Mouse (Mus musculus): ENCODE data around the gene Pik3ap1. TPM values are rescaled to one million over a fixed set of nuclear protein-coding genes. Genes with fewer than 3 reads are reported as not detected.
"Not testable (repeated sequence)": the region's sequence is repeated elsewhere in the genome, so short reads cannot be mapped to it uniquely, and the experiment has no call there.

Gene Pik3ap1
- 1 to 10 TPM in 1 of 2 experiments, under 1 TPM in 1; 0.95 to 1.2 TPM for total RNA-seq (2021)

DNA sequence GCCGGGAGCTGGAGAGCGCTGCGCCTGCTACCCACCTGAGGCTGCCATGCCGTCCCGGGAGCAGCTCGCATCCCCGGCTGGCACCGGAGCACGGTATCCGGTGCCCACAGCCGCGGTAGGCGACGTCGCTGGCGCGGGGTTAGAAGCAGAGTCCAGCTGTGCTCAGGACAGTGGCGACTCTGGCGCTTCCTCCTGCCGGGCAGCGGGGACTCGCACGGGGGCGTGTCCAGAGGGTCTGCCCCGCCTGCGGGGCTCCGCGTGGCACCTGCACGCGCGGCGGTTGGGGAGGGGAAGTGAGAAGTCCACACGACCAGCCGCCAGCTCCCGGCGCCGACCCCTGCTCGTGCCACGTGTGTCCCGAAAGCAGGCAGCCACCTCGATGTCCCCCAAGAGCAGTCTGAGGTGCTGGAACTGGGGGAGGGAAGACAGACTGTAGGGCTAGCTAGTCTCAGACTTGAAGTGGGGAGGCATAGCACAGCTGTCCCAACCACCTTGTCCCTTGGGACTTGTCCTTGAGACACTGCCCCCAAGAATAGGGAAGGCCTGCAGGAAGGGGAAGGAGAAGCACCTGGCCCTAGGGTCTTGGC is at the start of gene Pik3ap1:
Pik3ap1 (minus strand) TSS at position 181 of the 587 bp plus-strand sequence.
- DNase-seq: peak; percentile 36

DNA sequence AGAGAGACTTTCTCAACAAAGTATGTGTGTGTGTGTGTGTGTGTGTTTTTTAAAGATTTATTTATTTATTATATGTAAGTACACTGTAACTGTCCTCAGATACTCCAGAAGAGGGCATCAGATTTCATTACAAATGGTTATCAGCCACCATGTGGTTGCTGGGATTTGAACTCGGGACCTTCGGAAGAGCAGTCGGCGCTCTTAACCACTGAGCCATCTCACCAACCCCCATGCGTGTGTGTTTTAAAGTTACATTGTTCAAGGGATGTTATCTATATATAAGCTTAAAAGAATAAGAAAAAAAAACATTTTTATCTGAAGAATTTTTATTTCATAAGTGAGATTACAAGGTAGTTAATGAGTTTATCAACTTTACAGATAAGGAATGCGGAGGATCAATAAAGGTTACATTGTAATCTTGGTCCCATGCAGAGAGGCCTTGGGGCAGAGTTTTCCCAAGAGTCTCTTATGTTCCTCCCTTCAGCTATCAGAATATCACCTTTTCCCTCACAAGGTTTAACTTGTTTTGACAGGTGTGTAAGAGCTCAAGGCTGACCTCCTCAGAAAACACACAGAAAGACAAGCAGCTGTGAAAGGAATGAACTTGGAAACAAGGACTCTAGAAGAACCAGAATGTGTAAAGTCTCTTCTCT is 46.7 kb upstream of the Pik3ap1 start:
- DNase-seq: not testable (repeated sequence)

DNA sequence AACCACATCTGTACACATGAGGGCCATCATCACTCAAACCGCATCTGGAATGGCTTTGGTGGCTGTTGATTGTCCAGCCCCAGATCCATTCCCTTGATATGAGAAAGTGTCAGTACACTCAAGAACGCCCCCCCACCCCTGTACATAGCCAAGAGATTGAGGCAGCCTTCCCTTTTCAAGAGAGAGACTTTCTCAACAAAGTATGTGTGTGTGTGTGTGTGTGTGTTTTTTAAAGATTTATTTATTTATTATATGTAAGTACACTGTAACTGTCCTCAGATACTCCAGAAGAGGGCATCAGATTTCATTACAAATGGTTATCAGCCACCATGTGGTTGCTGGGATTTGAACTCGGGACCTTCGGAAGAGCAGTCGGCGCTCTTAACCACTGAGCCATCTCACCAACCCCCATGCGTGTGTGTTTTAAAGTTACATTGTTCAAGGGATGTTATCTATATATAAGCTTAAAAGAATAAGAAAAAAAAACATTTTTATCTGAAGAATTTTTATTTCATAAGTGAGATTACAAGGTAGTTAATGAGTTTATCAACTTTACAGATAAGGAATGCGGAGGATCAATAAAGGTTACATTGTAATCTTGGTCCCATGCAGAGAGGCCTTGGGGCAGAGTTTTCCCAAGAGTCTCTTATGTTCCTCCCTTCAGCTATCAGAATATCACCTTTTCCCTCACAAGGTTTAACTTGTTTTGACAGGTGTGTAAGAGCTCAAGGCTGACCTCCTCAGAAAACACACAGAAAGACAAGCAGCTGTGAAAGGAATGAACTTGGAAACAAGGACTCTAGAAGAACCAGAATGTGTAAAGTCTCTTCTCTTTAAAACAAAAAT is 41.2 kb upstream of the Pik3ap1 start:
- DNase-seq: not testable (repeated sequence)

DNA sequence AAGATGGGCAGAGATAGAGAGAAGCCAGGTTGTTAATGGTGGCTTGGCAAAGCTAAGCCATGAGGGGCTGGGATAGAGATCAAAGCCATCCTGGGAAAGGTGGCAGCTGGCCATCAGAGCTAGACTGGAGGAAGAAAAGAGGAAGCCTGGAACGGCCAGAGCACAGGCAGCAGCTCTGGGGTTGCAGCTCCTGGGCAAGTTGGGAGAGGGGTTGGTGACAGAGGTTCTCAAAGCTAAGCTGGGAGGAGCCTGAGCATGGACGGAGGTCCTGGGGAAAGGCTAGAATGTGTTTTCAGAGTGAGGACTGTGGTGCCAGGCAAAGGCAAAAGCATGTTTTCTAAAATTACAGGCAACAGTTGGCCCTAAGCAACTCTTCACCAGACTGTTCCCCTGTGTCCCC is 36.4 kb upstream of the Pik3ap1 start:
- no peak for DNase-seq

DNA sequence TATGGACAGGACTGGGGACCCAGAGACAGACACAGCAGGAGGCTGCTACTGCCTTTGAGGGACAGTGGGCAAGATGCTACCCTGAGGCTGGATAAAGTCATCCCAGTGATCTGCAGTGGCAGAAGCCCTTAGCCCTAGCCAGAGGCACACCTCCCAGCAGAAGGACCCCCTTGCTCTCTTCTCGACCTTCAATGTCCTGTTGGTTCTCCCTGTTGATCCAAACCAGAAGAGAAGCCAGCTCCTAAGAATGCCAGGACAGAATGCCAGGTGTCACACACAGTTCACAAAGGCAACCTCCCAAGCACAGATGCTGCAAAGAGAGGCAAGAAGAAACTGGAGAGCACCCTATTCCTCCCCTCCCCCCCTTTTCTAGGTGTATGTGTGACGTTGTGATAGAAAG is 33.9 kb upstream of the Pik3ap1 start:
- DNase-seq: no peak

DNA sequence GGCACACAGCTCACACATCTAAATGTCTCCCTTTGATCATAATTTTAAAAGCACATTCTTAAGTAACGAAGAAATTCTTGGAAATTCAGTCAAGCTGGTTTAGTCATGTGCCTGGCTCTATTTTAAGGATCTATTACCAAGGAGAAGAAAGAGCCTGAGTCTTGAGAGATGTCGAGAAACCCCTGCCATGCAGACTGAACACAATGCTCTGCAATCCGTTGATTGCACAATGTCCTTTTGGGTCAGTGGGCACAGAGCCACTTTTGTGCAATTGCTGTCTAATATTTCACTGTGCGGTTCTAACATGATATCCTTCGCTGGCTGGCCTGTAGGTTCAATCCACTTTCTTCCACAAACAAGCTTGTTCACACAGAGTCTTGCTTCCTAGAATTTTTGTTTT is 33.1 kb upstream of the Pik3ap1 start:
- no peak for DNase-seq

DNA sequence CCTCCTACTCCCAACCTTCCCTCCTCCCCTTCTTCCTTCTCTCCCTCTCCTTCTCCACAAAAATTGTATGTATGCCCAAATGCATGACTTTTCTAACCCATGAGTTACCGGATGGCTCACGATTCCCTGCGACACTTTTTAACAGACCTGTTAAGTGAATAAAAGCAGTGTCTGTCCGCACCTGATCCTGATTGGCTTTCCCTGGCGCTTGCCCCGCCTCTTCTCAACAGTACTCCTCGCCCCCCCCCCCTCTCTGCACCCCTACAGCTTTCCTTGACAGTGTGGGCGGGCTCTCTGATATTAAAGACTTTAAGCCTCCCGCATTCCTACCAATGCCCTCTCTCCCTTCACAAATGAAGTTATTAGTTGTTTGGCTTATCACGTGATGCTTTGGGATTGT is 31.3 kb upstream of the Pik3ap1 start:
- no peak for DNase-seq

DNA sequence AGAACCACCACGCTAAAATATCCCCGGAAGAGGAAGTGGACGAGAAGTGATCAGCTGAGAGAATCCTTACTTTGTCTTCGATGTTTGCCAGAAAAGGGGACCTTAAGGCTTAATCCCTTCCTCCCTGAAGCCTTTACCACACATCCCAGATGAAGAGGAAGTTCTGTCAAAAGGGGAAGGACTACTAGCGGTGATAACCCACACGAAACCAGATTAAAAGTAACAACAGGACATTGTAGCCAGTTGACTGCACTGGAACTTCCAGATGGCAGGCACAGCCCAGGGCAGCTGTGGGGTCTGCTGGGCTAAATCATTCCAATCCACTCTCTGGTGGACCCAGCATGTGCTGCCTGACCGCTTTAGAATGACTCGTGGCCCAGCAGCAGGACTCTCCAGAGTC is 17.7 kb upstream of the Pik3ap1 start:
- DNase-seq: no peak

DNA sequence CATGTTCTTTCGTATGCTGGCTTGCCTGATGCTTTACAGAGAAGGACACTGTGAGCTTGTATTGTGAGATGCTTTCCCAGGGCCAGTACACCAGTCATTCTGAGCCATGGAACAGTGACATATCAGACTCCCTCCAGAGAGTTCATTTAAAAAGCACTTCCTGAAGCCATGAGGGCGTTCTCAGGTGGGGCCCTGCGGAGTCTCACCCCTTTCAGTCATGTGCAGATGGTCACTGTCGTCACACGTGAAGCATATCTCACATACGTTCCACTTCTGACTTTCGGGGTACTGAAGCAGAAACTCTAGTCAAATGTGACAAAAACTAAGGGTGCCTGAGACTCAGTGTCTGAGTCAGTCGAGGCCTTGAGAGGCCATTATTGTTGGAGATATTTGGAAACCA is 6.0 kb upstream of the Pik3ap1 start:
- no peak for DNase-seq

DNA sequence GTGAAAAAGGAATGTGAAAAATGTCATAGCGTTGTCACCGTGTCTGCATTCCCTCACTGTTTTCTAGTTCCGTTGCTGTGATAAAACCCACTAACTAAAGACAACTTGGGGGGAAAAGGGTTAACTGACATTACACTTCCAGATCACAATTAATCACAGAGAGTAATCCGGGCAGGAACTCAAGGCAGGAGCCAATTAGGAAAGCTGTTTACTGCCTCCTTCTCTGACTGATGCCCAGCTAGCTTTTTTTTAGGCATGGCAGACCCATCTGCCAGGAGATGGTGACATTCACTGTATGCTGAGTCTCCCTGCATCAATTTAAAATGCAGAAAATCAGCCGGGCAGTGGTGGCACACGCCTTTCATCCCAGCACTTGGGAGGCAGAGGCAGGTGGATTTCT is 4.4 kb upstream of the Pik3ap1 start:
- DNase-seq: no peak

DNA sequence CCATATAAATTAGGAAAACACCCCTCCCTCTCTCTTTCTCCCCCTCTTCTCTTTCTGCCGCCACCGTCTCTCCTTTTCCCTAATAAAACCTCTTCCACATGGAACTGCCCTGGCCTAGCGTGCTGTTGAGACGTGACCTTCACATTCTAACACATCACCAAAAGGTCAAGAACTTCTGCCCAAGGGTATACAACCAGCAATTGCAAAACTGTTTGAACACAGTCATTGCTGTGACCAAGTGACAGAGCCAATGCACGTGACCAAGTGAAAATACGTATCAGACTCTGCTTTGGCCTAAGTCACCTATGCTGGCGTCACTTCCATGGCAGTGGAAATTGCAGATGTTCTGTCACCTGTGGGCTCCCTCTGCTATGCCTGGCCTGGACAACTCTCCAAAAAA is 3.3 kb upstream of the Pik3ap1 start:
- DNase-seq: no peak

DNA sequence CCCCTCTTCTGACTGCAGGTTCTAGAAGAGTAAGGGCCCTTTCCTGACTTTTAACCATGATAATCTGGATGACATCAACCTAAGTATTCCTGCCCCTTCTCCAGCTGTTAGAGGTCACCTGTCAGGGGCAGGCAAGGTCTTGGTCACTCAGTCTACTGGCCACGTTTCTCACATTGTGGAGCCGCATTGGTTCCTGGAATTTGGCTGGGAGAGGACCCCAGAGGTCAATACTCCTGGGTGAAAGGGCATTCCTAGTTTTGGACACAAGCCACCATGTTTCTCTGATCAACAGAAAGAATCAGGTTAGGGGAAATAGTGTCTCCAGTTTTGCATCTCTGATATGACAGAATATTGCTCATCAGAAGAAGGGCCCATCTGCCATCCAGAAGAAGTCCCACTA is 2.4 kb upstream of the Pik3ap1 start:
- no peak for DNase-seq

DNA sequence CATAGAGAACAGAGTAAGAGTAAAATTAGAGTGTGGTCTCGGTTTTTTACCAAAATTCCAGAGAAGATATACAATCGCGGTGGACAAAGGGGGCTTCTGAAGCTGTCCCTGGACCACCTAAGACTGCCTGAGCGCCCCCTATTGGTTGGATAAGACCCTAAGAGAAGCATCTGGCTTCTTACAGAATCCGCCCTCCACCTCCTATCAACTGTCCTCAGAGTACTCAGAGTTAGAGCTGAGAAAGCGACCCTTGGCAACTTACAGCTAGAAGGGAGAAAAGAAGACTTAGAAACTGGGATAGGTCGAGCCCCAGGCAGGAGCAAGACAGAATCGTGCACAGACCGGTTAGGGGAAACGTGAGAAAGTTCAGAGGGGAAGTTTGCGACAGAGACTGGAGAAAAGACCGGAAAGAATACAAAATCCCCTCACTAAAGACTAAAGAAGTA is 473 bp downstream of the Pik3ap1 start:
- DNase-seq: no peak

DNA sequence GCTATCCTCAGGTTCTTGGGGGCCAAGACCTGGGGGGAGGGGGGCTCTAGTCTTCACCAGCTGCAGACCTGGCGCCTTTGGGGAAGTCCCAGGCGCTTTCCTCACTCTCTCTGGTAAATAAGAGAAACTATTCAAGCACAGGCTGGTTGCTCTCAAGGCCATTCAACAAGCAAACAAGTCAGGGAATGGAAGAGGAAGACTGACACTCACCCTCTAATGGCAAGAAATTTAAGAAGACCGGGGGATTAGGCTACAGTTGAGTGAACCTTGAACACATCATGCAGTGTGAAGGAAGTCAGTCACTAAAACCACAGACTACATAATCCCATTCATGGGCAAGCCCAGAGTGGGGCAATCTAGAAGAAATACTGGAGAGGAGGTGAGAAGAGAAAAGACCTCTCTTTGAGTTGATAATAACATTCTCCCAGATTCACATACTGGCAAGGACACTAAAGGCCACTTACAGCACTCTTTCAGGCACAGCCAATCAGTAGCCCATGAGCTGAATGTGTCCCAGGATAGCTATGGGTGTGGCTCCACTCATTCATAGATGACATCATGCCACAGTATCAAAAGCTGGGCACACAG is 2.4 kb downstream of the Pik3ap1 start:
- no peak for DNase-seq

DNA sequence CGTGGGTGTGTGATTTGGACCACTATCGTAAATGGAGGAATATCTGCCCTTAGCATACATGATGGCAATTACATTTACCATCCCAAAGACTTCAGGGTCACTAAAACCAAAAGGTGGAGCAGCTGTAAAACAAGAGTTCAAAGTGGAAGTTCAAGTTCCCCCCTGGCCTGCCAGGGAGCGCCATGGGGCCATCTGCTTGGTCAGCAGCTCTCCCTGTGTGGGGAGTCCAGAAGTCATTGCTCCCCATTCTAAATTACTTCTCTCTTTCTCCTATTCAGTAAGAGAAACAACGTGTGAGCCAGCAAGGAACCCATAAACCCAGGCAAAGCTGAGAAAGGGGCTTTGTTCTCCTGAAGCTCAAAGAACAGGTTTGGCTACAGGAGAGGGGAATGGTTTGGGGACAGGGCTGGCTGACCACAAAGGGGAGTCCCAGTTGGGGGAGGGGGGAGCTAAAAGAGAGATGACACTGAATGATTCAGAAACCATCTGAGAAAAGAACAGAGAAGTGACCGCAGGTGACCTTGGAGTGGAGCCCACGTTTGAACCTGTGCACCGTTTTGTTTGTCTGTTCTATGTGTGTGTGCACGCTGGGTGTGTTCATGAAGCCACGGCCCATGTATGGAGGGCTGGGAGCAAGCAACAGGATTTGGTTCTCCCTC is 3.2 kb downstream of the Pik3ap1 start:
- no peak for DNase-seq

DNA sequence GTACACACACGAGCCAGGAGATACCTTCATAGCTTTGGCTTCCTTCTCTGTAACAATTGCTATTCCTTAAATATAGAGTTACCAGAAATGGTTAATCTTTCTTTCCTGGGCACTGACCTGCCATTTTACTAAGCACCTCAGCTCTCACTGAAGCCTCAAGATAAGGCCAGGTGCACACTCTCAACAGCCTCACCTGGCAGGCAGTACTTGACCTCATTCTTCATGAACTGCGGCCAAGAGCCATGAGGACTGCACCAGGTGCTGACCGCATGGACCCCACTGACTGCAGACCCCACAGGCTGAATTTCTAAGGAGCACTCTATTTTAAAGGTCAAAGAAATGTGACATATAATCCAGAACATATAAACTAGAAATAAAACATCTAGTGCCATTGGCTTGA is 5.7 kb downstream of the Pik3ap1 start:
- no peak for DNase-seq

DNA sequence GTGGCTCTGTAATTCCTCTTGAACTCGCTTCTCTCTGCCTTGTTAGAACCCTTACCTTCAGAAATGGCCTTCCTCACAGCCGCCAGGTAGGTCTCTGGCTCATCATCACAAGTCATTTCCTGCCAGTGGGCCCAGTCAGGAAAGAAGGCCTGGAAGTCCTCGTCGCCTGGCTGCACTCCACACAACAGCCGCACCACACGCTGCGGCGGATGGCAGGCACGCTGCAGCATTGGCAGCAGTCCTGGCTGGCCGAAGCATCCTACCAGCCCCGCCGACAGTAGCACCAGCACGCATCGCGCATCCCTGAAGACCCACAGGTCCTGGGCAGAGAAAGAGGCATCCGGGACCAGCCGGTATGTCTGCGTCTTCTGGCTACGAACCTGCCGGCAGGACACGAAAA is 9.1 kb downstream of the Pik3ap1 start:
- DNase-seq: no peak

DNA sequence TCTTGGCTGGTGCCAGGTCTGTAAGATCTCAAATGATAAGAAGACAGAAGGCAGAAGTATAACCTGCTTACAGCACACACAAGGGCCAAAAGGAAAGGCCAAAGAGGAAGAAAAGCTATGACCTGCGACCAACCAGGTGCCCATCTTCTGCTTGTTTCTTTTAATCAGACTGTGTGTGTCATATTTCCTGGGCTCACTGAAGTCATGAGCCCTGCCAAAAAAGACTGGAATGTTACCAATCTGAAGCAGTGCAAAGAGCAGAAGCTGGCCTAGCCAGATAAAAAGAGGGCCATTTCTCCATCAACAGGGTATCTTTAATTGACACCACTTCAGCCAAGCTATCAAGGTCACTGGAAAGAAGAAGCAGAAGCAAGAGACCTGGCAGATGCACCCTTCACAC is 9.8 kb downstream of the Pik3ap1 start:
- no peak for DNase-seq

DNA sequence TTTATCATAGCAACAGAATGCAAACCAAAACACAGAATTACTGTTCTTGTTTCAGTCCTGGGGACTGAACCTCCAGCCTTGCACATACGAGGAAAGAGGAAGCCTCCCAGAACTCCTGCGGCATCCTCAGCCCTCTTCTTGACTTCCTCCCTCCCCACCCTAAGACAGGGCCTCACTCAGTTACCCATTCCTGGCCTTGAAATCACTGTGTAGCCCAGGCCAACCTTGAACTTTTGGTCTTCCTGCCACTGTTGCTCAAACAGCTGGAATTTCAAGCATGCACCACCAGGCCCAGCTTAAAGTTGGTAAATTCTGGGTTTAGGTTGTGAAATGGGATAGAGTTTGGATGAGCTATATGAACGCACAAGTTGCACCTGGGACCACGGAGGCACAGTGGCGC is 10.2 kb downstream of the Pik3ap1 start:
- no peak for DNase-seq

DNA sequence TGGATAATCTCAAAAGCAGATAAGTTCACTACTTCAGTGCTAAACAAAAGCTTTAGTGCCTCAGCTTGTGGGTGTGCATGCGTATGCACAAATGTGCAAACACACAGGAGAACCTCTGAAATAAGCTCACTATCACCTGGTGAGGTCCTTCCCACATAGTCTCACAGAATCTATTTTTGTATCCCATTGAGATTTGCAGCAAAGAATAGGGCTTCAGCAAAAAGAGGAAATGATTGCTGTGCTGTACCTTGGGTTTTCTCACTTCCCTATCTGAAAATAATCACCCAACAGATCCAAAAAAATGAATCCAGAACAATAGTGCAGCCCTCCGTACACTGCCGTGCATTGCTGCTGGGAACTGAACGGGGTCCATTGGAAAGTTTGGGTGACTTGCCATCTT is 12.6 kb downstream of the Pik3ap1 start:
- DNase-seq: no peak

DNA sequence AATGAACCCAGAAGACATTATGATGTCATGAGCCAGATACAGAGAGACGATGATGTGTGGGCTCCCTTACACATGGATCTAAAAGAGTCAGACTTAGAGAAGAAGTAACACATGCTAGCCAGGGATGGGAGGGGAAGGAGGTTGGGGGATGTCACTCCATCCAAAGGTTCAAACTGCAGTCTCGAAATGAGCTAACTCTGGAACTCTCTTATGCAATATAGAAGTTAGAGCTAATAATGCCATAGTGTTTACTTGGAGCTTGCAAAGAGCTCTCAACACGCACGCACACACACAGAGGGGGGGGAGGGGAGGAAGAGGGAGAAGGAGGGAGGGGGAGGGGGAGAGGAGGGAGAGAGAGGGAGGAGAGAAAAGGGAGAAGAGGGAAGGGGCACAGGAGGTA is 13.5 kb downstream of the Pik3ap1 start:
- DNase-seq: no peak

DNA sequence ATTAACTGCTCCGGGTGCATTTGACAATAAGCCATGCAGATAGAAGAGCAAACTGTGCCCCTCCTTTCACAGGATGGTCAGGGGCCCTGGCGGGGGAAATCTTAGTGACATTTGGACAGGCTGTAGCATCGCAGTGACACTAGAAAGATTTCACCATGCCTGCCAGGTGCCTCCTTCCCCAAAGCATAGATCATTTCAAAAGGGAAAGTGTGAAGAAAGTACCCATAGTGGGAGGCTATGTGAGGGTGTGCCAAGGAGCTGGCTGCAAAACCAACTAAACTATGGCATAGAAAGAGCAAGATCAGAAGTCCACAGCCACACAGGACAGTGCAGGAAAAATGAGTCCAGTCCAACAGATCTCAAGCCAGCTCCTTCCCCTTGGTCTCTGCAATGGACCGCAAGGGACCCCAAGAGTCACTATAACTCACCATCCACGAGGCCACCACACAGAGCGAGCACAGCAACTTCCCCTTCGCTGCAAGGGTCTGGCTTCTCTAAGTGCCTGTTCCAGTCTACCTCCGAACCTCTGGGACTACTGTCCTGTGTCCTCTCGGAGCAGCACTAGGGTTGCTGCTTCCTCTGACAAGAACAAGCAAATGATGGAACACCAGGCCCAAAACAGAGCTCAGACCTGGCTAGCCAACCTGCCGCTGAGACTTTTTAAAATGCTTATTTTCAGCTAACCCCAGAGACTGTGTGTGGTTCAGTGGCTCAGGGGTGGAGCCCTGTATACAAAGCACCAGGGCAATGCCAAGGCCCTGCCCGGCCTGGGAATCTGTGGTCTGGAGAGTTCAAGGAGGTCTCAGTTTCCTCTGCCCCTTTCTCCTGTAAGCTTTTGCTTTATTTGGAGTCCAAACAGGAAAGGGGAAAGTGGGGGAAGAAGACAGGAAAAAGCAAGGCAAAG is 15.1 kb downstream of the Pik3ap1 start:
- no peak for DNase-seq

Data from heart, postnatal 4 days (tissue).